Mouse (Mus musculus) heart, embryonic 14.5 days (tissue): Measurements from ENCODE around the gene Nploc4. TPM values are rescaled to one million over a fixed set of nuclear protein-coding genes. Genes with fewer than 3 reads are reported as not detected.
"Not testable (repeated sequence)": the region's sequence is repeated elsewhere in the genome, so short reads cannot be mapped to it uniquely, and the experiment has no call there.

Experiments used
- ATAC-seq: fragments of 200-750 bp; cut with Nextera tagmentation; 2 replicates; pipeline ENCODE4 v1.8.0; 2017; ENCODE audit warnings: low read depth, moderate TSS enrichment; ENCODE audit not compliant: insufficient number of reproducible peaks, insufficient read depth, low FRiP score
- H3K27ac ChIP-seq, 2 experiments: fragments of 200-500 bp in 1 of 2; fragments of 300-500 bp in 1 of 2; sonication (generic) in 1 of 2; replicated peaks in 1 of 2; 2 replicates each; pipeline ENCODE4 v1.5.1; 2012 to 2014; ENCODE audit warnings: low read depth in 2 of 2, low read length in 2 of 2, control low read depth in 1 of 2, mild to moderate bottlenecking in 1 of 2, mixed read lengths in 1 of 2; ENCODE audit not compliant: control insufficient read depth in 1 of 2, insufficient read depth in 1 of 2
- H3K27me3 ChIP-seq: fragments of 300-500 bp; sonication (generic); 2 replicates; pipeline ENCODE4 v1.6.1; 2014; ENCODE audit warnings: mild to moderate bottlenecking, low read length, control low read depth; ENCODE audit not compliant: control insufficient read depth, insufficient read depth
- H3K36me3 ChIP-seq: fragments of 300-500 bp; sonication (generic); 2 replicates; pipeline ENCODE4 v1.6.1; 2014; ENCODE audit warnings: mild to moderate bottlenecking, control low read depth, low read length, mixed read lengths; ENCODE audit not compliant: control insufficient read depth, insufficient read depth
- H3K4me1 ChIP-seq, 2 experiments: fragments of 200-500 bp in 1 of 2; fragments of 300-500 bp in 1 of 2; sonication (generic) in 1 of 2; 2 replicates each; pipeline ENCODE4 v1.6.1; 2012 to 2014; ENCODE audit warnings: low read length in 2 of 2, control low read depth in 1 of 2, mixed read lengths in 1 of 2; ENCODE audit not compliant: control insufficient read depth in 2 of 2, insufficient read depth in 2 of 2
- H3K4me2 ChIP-seq: fragments of 300-500 bp; sonication (generic); 2 replicates; pipeline ENCODE4 v1.6.1; 2014; ENCODE audit warnings: mild to moderate bottlenecking, low read length
- H3K4me3 ChIP-seq, 2 experiments: fragments of 200-500 bp in 1 of 2; fragments of 300-500 bp in 1 of 2; sonication (generic) in 1 of 2; 2 replicates each; pipeline ENCODE4 v1.5.1; 2012 to 2014; ENCODE audit warnings: low read length in 2 of 2, mild to moderate bottlenecking in 2 of 2, control low read depth in 1 of 2, low read depth in 1 of 2, moderate library complexity in 1 of 2; ENCODE audit not compliant: control insufficient read depth in 1 of 2, insufficient read depth in 1 of 2
- H3K9ac ChIP-seq: fragments of 300-500 bp; sonication (generic); 2 replicates; pipeline ENCODE4 v1.6.1; 2014; ENCODE audit warnings: mild to moderate bottlenecking, low read length
- H3K9me3 ChIP-seq: fragments of 300-500 bp; sonication (generic); 2 replicates; pipeline ENCODE4 v1.6.1; 2016; ENCODE audit warnings: low read length, control low read depth; ENCODE audit not compliant: control insufficient read depth
- WGBS: fragments of 180-500 bp; shearing (Covaris S2); extraction: QIAGEN DNeasy Blood & Tissue Kit; methylation state at CpG from one replicate; pipeline ENCODE4 v1.1.7; 2014; 5-methylcytosine and 5-hydroxymethylcytosine counted together
- polyA plus RNA-seq: library from polyadenylated mRNA; unstranded; fragments of >200 nt; fragmentation: Nextera tagmentation; extraction: Ambion mirVana; gene quantifications from 2 replicates; pipeline ENCODE4 v1.2.1, GENCODE M21; 2014

Nploc4 gene
- polyA plus RNA-seq, 1 experiment from 2014 or later, result 37.2 TPM

GRCm38 (mm10) chr11:120346383-120347034 is 91.0 kb downstream of the Nploc4 start:
- not testable (repeated sequence) for ATAC-seq
- Histone ChIP-seq H3K27ac (peak overlapping the region; percentile 53 to 66), H3K9ac (peak overlapping the region; percentile 83)

GRCm38 (mm10) chr11:120345067-120345681 is 92.3 kb downstream of the Nploc4 start:
- Histone ChIP-seq H3K27me3 (no peaks in the 10 kb centered on the region), H3K36me3 (peaks cover 24% of the 10 kb centered on the region), H3K4me3 (peak overlapping the region; percentile 20 to 35), H3K4me2 (peak overlapping the region; percentile 59), H3K9me3 (no peaks in the 10 kb centered on the region), H3K9ac (peak overlapping the region; percentile 71), H3K4me1 (peaks cover 3 to 4% of the 10 kb centered on the region in 2 experiments; a peak in 1 of 4 replicates), H3K27ac (peak overlapping the region; percentile 12 to 48)
- WGBS, result 9% methylated on average over 1 of the region's 1 CpGs
- no peak for ATAC-seq

More at GRCm38 (mm10) chr11:120346383-120347034, 91.0 kb downstream of the Nploc4 start:
- peaks cover 27% of the 10 kb centered on the region for H3K36me3 ChIP-seq
- not testable (repeated sequence) for H3K27me3 ChIP-seq, H3K9me3 ChIP-seq
- peak overlapping the region; percentile 71 for H3K4me2 ChIP-seq
- peaks cover 12 to 13% of the 10 kb centered on the region in 2 experiments for H3K4me1 ChIP-seq
- peak overlapping the region; percentile 55 to 57 for H3K4me3 ChIP-seq
- 25% methylated on average over 10 of the region's 13 CpGs for WGBS

- H3K4me1 ChIP-seq, result peaks cover under 1 to 3% of the 10 kb centered on the region in 2 experiments; a peak in 1 of 4 replicates
- 41% methylated on average over 5 of the region's 5 CpGs for WGBS
- H3K36me3 ChIP-seq, result peaks cover 24% of the 10 kb centered on the region
- no peak overlapping the region; a peak in 1 of 4 replicates for H3K4me3 ChIP-seq
- H3K27ac ChIP-seq, result peak overlapping the region; percentile 0 to 48; a peak in 3 of 4 replicates
- peak overlapping the region; percentile 71; the same call in 1 of the 2 replicates for H3K9ac ChIP-seq
- H3K9me3 ChIP-seq, result no peaks in the 10 kb centered on the region
- no peak overlapping the region for H3K4me2 ChIP-seq
- ATAC-seq, result no peak
- H3K27me3 ChIP-seq, result no peaks in the 10 kb centered on the region
These were observed 93.1 kb downstream of the Nploc4 start for GRCm38 (mm10) chr11:120344310-120344920.

- H3K4me3 ChIP-seq, result no peak overlapping the region; a peak in 1 of 4 replicates
- H3K9ac ChIP-seq, result no peak overlapping the region
- peaks cover 24% of the 10 kb centered on the region for H3K36me3 ChIP-seq
- no peak overlapping the region for H3K4me2 ChIP-seq
- H3K9me3 ChIP-seq, result no peaks in the 10 kb centered on the region
- ATAC-seq, result no peak
- 0 out of 4 replicates have a peak, but pooled peaks cover 0 to 3% of the 10 kb centered on the region in 2 experiments for H3K4me1 ChIP-seq
- H3K27me3 ChIP-seq, result no peaks in the 10 kb centered on the region
- H3K27ac ChIP-seq, result peak overlapping the region in 1 of 2 experiments; percentile 48; a peak in 3 of 4 replicates
- WGBS, result 58% methylated on average over 5 of the region's 5 CpGs
These were observed 93.8 kb downstream of the Nploc4 start for GRCm38 (mm10) chr11:120343519-120344309.

GRCm38 (mm10) chr11:120342656-120343160 is 94.8 kb downstream of the Nploc4 start:
- WGBS, result 88% methylated on average over 5 of the region's 5 CpGs

GRCm38 (mm10) chr11:120341661-120342060 is 95.8 kb downstream of the Nploc4 start:
- H3K36me3 ChIP-seq, result peaks cover 17% of the 10 kb centered on the region
- no peak overlapping the region for H3K4me3 ChIP-seq
- H3K27ac ChIP-seq, result no peak overlapping the region
- no peak overlapping the region for H3K4me2 ChIP-seq
- ATAC-seq, result no peak
- 91% methylated on average over 4 of the region's 4 CpGs for WGBS
- no peak overlapping the region for H3K9ac ChIP-seq
- no peaks in the 10 kb centered on the region for H3K9me3 ChIP-seq
- H3K4me1 ChIP-seq, result 0 out of 4 replicates have a peak, but pooled peaks cover 0 to 3% of the 10 kb centered on the region in 2 experiments
- no peaks in the 10 kb centered on the region for H3K27me3 ChIP-seq

More at GRCm38 (mm10) chr11:120342656-120343160, 94.8 kb downstream of the Nploc4 start:
- no peak overlapping the region for H3K4me2 ChIP-seq
- peaks cover 24% of the 10 kb centered on the region for H3K36me3 ChIP-seq
- 0 out of 4 replicates have a peak, but pooled peaks cover 0 to 3% of the 10 kb centered on the region in 2 experiments for H3K4me1 ChIP-seq
- no peak for ATAC-seq
- H3K27ac ChIP-seq, result no peak overlapping the region
- no peak overlapping the region for H3K4me3 ChIP-seq
- H3K9ac ChIP-seq, result no peak overlapping the region
- H3K9me3 ChIP-seq, result no peaks in the 10 kb centered on the region
- H3K27me3 ChIP-seq, result no peaks in the 10 kb centered on the region
